Mouse (Mus musculus): ENCODE data around the gene Hoxd11. TPM values are rescaled to one million over a fixed set of nuclear protein-coding genes. Genes with fewer than 3 reads are reported as not detected.

Gene Hoxd11
- polyA plus RNA-seq (2012; rRNA removed) = not detected in 2 replicates

DNA sequence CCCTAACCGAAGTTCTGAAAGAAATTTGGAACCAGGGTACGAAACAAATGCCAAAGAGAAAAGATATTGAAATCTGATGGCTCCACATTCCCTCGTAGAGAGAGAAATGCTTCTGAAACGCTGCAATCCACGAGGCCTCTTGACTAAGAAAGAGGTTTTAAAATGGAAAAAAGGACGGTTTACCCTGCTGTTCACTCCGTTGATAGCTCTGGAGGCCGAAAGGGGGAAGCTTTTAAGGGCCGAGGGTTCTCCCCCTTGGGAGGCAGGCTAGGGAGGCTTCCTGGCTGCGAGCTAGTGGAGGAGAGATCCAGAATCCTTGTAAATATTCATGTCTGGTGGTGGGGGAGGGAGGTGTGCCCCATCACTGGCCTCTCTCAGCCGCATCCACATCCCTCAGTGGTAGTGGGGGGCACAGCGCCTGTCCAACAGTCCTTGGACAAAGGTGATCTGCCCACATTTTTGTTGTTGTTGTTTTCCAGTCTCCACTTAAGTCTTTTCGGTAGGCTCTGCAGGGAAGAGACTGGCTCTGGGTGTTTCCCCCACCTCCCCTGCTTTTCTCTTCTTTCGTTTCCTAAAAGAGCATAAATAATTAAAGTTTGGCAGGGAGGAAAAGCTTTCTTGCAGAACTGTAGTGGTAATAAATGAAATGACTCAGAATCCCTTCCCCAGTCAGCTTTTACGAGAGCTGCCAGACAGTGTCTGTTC is at the start of gene Hoxd11:
Hoxd11 (plus strand) TSS at position 667 of the 705 bp plus-strand sequence.
- Histone ChIP-seq H3K4me1 (replicated peaks; ENCODE audit: control insufficient read depth, insufficient read depth, low read length) (no peaks in the 10 kb centered on the region), H3K36me3 (ENCODE audit: control insufficient read depth, insufficient read depth, low read length) (no peaks in the 10 kb centered on the region), H3K4me3 (ENCODE audit: control insufficient read depth, insufficient read depth, low read length) (no peak within 1 kb of the TSS), H3K27ac (ENCODE audit: control insufficient read depth, insufficient read depth, low read length) (no peak within 1 kb of the TSS), H3K27me3 (ENCODE audit: control insufficient read depth, insufficient read depth, low read length) (peaks cover 40% of the 10 kb centered on the region)
- no peak for DNase-seq
- no peak for TF ChIP-seq POLR2A (IDR thresholded peaks at IDR 0.05; ENCODE audit: control insufficient read depth, extremely low read depth, insufficient read depth, low read length, poor library complexity)
- TF ChIP-seq CTCF (IDR thresholded peaks at IDR 0.05; ENCODE audit: borderline replicate concordance, control insufficient read depth, extremely low read depth, insufficient read depth, low read length, poor library complexity) = no peak
- 7% methylated on average over 15 of the region's 15 CpGs for WGBS

DNA sequence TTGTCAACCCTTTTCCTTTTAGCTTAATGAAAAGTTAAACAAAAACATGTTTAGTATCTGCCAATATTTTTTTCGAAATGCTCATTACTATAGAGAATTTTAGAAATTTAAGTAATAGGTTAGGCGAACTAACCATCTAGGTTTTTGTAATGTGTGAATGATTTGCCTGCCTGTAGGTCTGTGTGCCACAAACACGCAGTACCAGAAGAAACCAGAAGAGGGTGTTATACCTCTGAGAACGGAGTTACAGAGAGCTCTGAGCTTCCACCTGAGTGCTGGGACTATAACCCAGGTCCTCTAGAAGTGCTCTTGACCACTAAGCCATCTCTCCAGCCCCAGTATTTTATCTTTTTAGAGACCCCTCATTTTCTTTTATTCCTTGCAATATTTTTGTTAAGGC is 43.9 kb upstream of the Hoxd11 start:
- Histone ChIP-seq H3K27me3 (ENCODE audit: control insufficient read depth, insufficient read depth, low read length) (no peaks in the 10 kb centered on the region), H3K36me3 (ENCODE audit: control insufficient read depth, insufficient read depth, low read length) (no peaks in the 10 kb centered on the region), H3K27ac (ENCODE audit: control insufficient read depth, insufficient read depth, low read length) (no peak overlapping the region), H3K4me3 (ENCODE audit: control insufficient read depth, insufficient read depth, low read length) (no peak overlapping the region), H3K4me1 (replicated peaks; ENCODE audit: control insufficient read depth, insufficient read depth, low read length) (no peaks in the 10 kb centered on the region)
- 81% methylated on average over 4 of the region's 4 CpGs for WGBS
- no peak for TF ChIP-seq CTCF (IDR thresholded peaks at IDR 0.05; ENCODE audit: borderline replicate concordance, control insufficient read depth, extremely low read depth, insufficient read depth, low read length, poor library complexity)
- TF ChIP-seq POLR2A (IDR thresholded peaks at IDR 0.05; ENCODE audit: control insufficient read depth, extremely low read depth, insufficient read depth, low read length, poor library complexity) = no peak
- no peak for DNase-seq

- Histone ChIP-seq H3K27ac (ENCODE audit: control insufficient read depth, insufficient read depth, low read length) (no peak overlapping the region), H3K36me3 (ENCODE audit: control insufficient read depth, insufficient read depth, low read length) (no peaks in the 10 kb centered on the region), H3K4me1 (replicated peaks; ENCODE audit: control insufficient read depth, insufficient read depth, low read length) (no peaks in the 10 kb centered on the region), H3K4me3 (ENCODE audit: control insufficient read depth, insufficient read depth, low read length) (no peak overlapping the region), H3K27me3 (ENCODE audit: control insufficient read depth, insufficient read depth, low read length) (peaks cover 6% of the 10 kb centered on the region; the same call in 1 of the 2 replicates)
- TF ChIP-seq POLR2A (IDR thresholded peaks at IDR 0.05; ENCODE audit: control insufficient read depth, extremely low read depth, insufficient read depth, low read length, poor library complexity) (no peak), CTCF (IDR thresholded peaks at IDR 0.05; ENCODE audit: borderline replicate concordance, control insufficient read depth, extremely low read depth, insufficient read depth, low read length, poor library complexity) (no peak)
- 19% methylated on average over 5 of the region's 5 CpGs for WGBS
- no peak for DNase-seq
These were observed 36.9 kb upstream of the Hoxd11 start for GRCm38 (mm10) chr2:74642431-74642830.

- no peaks in the 10 kb centered on the region for H3K4me1 ChIP-seq (replicated peaks; ENCODE audit: control insufficient read depth, insufficient read depth, low read length)
- no peak overlapping the region for H3K4me3 ChIP-seq (ENCODE audit: control insufficient read depth, insufficient read depth, low read length)
- no peaks in the 10 kb centered on the region for H3K36me3 ChIP-seq (ENCODE audit: control insufficient read depth, insufficient read depth, low read length)
- H3K27me3 ChIP-seq (ENCODE audit: control insufficient read depth, insufficient read depth, low read length) = peaks cover 20% of the 10 kb centered on the region
- TF ChIP-seq POLR2A (IDR thresholded peaks at IDR 0.05; ENCODE audit: control insufficient read depth, extremely low read depth, insufficient read depth, low read length, poor library complexity) = no peak
- no peak for TF ChIP-seq CTCF (IDR thresholded peaks at IDR 0.05; ENCODE audit: borderline replicate concordance, control insufficient read depth, extremely low read depth, insufficient read depth, low read length, poor library complexity)
- 87% methylated on average over 3 of the region's 3 CpGs for WGBS
- DNase-seq = no peak
- H3K27ac ChIP-seq (ENCODE audit: control insufficient read depth, insufficient read depth, low read length) = no peak overlapping the region
These were observed 33.7 kb upstream of the Hoxd11 start for GRCm38 (mm10) chr2:74645631-74646030.

GRCm38 (mm10) chr2:74647082-74647864 is 32.1 kb upstream of the Hoxd11 start:
- H3K27me3 ChIP-seq (ENCODE audit: control insufficient read depth, insufficient read depth, low read length) = peaks cover 21% of the 10 kb centered on the region
- TF ChIP-seq POLR2A (IDR thresholded peaks at IDR 0.05; ENCODE audit: control insufficient read depth, extremely low read depth, insufficient read depth, low read length, poor library complexity) (no peak), CTCF (IDR thresholded peaks at IDR 0.05; ENCODE audit: borderline replicate concordance, control insufficient read depth, extremely low read depth, insufficient read depth, low read length, poor library complexity) (no peak)
- no peak for DNase-seq
- no peaks in the 10 kb centered on the region for H3K36me3 ChIP-seq (ENCODE audit: control insufficient read depth, insufficient read depth, low read length)
- no peak overlapping the region for H3K4me3 ChIP-seq (ENCODE audit: control insufficient read depth, insufficient read depth, low read length)
- no peak overlapping the region for H3K27ac ChIP-seq (ENCODE audit: control insufficient read depth, insufficient read depth, low read length)
- H3K4me1 ChIP-seq (replicated peaks; ENCODE audit: control insufficient read depth, insufficient read depth, low read length) = no peaks in the 10 kb centered on the region
- 35% methylated on average over 7 of the region's 7 CpGs for WGBS

DNA sequence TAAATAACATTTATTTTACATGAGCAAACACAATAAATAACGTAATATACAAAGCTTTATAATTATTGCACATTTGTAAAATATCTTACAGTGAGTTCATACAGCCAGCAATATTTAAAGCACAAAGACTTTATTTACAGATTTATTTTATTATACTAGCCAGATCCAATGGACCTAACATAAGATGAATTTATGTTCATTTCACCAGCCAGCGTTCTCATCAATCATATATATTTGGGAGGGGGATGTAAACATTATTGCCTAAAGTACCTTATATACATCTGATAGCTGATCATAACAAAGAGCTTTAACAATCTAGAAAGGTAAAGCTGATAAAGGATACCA is 26.4 kb upstream of the Hoxd11 start:
- TF ChIP-seq CTCF (IDR thresholded peaks at IDR 0.05; ENCODE audit: borderline replicate concordance, control insufficient read depth, extremely low read depth, insufficient read depth, low read length, poor library complexity) (no peak), POLR2A (IDR thresholded peaks at IDR 0.05; ENCODE audit: control insufficient read depth, extremely low read depth, insufficient read depth, low read length, poor library complexity) (no peak)
- Histone ChIP-seq H3K36me3 (ENCODE audit: control insufficient read depth, insufficient read depth, low read length) (no peaks in the 10 kb centered on the region), H3K27me3 (ENCODE audit: control insufficient read depth, insufficient read depth, low read length) (peaks cover 30% of the 10 kb centered on the region), H3K4me1 (replicated peaks; ENCODE audit: control insufficient read depth, insufficient read depth, low read length) (no peaks in the 10 kb centered on the region), H3K27ac (ENCODE audit: control insufficient read depth, insufficient read depth, low read length) (no peak overlapping the region), H3K4me3 (ENCODE audit: control insufficient read depth, insufficient read depth, low read length) (no peak overlapping the region)
- DNase-seq = no peak
- WGBS = 50% methylated on average over 2 of the region's 2 CpGs
